Mouse (Mus musculus) intestine, embryonic 14.5 days (tissue): ENCODE measurements around the gene Cobll1. TPM values are rescaled to one million over a fixed set of nuclear protein-coding genes. Genes with fewer than 3 reads are reported as not detected.

ENCODE experiments used
- ATAC-seq: fragments of 200-750 bp; cut with Nextera tagmentation; replicated peaks from 2 replicates; pipeline ENCODE4 v1.8.0; 2017; ENCODE audit warnings: low read depth, moderate number of reproducible peaks, moderate TSS enrichment, moderate library complexity; ENCODE audit not compliant: low FRiP score, low TSS enrichment
- DNase-seq: peaks from one replicate; pipeline ENCODE4 v3.0.0-alpha.2; 2018; ENCODE audit warnings: low spot score
- H3K27ac ChIP-seq: fragments of 300-500 bp; sonication (generic); 2 replicates; pipeline ENCODE4 v1.5.1; 2014; ENCODE audit warnings: low read depth, mild to moderate bottlenecking, control low read depth
- H3K27me3 ChIP-seq: fragments of 300-500 bp; sonication (generic); replicated peaks from 2 replicates; pipeline ENCODE4 v1.6.1; 2014; ENCODE audit warnings: low read length, control low read depth; ENCODE audit not compliant: control insufficient read depth, insufficient read depth
- H3K36me3 ChIP-seq: fragments of 300-500 bp; sonication (generic); 2 replicates; pipeline ENCODE4 v1.6.1; 2014; ENCODE audit warnings: low read length, control low read depth; ENCODE audit not compliant: control insufficient read depth, insufficient read depth
- H3K4me1 ChIP-seq: fragments of 300-500 bp; sonication (generic); replicated peaks from 2 replicates; pipeline ENCODE4 v1.6.1; 2014; ENCODE audit warnings: low read length, control low read depth, mixed read lengths; ENCODE audit not compliant: control insufficient read depth, insufficient read depth
- H3K4me2 ChIP-seq: fragments of 300-500 bp; sonication (generic); 2 replicates; pipeline ENCODE4 v1.6.1; 2014; ENCODE audit warnings: low read length
- H3K4me3 ChIP-seq: fragments of 300-500 bp; sonication (generic); 2 replicates; pipeline ENCODE4 v1.5.1; 2014; ENCODE audit warnings: low read depth, low read length, control low read depth, mixed read lengths
- H3K9ac ChIP-seq: fragments of 300-500 bp; sonication (generic); 2 replicates; pipeline ENCODE4 v1.6.1; 2014; ENCODE audit warnings: mild to moderate bottlenecking, low read length
- H3K9me3 ChIP-seq: fragments of 300-500 bp; sonication (generic); 2 replicates; pipeline ENCODE4 v1.6.1; 2016; ENCODE audit warnings: low read length, control low read depth; ENCODE audit not compliant: control insufficient read depth
- WGBS: fragments of 180-500 bp; shearing (Covaris S2); extraction: QIAGEN DNeasy Blood & Tissue Kit; methylation state at CpG from one replicate; pipeline ENCODE4 v1.1.7; 2014; 5-methylcytosine and 5-hydroxymethylcytosine counted together
- polyA plus RNA-seq: library from polyadenylated mRNA; unstranded; fragments of >200 nt; fragmentation: Nextera tagmentation; extraction: Ambion mirVana; gene quantifications from 2 replicates; pipeline ENCODE4 v1.2.1, GENCODE M21; 2014

The Cobll1 gene
- polyA plus RNA-seq, 1 experiment from 2014 or later, result 19.9 TPM

- Histone ChIP-seq H3K4me1 (no peaks in the 10 kb centered on the region), H3K9me3 (no peaks in the 10 kb centered on the region), H3K27ac (no peak overlapping the region), H3K4me3 (no peak overlapping the region), H3K27me3 (no peaks in the 10 kb centered on the region), H3K4me2 (no peak overlapping the region), H3K9ac (no peak overlapping the region), H3K36me3 (no peaks in the 10 kb centered on the region)
- 89% methylated on average over 3 of the region's 3 CpGs for WGBS
- DNase-seq, result no peak
- ATAC-seq, result no peak
Observed at GRCm38 (mm10) chr2:65198605-65199004, 40.6 kb downstream of the Cobll1 start.

GRCm38 (mm10) chr2:65196994-65197393, 42.2 kb downstream of the Cobll1 start:
- H3K4me2 ChIP-seq, result no peak overlapping the region
- H3K36me3 ChIP-seq, result no peaks in the 10 kb centered on the region
- no peaks in the 10 kb centered on the region for H3K27me3 ChIP-seq
- WGBS, result 100% methylated on average over 1 of the region's 1 CpGs
- no peak for DNase-seq
- no peak overlapping the region for H3K4me3 ChIP-seq
- H3K4me1 ChIP-seq, result peaks cover 3% of the 10 kb centered on the region; the same call in 1 of the 2 replicates
- no peaks in the 10 kb centered on the region for H3K9me3 ChIP-seq
- no peak for ATAC-seq
- H3K27ac ChIP-seq, result no peak overlapping the region
- no peak overlapping the region for H3K9ac ChIP-seq

DNA sequence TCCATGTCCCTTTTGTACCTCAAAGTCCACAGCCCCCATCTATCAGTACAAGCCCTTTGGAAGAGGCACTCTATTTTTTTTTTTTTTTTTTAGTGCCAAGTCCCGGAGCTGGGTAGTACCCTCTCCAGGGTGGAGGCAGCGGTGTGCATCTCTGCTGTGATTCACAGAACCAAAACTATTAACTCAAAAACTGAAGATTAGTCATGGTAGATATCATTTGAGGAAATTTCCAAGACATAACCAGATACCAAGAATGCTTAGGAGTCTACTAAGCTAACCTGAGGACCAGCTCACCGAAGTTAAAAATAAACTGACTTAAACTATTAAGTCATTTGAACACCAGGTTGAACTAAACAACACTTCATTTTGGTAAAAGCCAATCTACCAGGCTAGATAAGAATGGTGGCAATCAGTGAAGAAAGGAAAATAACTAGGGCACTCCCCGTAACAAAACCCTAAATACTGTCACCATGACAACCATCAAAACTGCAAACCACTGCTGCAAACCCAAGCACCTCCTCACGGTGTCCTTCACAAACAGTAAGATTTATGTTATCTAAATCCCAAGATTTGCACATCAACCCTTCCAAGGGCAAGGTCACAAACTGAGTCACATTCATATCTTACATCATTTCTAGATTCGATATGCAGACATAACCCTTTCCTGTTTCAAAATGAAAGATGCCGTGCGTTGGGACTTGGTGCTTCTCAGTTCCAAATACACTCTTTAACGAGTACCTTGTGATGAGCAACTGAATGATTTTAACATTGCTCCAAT, 43.8 kb downstream of the Cobll1 start:
- no peak for ATAC-seq
- DNase-seq, result no peak
- Histone ChIP-seq H3K9me3 (no peaks in the 10 kb centered on the region), H3K4me1 (peaks cover 18% of the 10 kb centered on the region), H3K4me3 (no peak overlapping the region), H3K9ac (no peak overlapping the region), H3K36me3 (no peaks in the 10 kb centered on the region), H3K27me3 (no peaks in the 10 kb centered on the region), H3K27ac (no peak overlapping the region), H3K4me2 (no peak overlapping the region)
- WGBS, result 76% methylated on average over 9 of the region's 9 CpGs

DNA sequence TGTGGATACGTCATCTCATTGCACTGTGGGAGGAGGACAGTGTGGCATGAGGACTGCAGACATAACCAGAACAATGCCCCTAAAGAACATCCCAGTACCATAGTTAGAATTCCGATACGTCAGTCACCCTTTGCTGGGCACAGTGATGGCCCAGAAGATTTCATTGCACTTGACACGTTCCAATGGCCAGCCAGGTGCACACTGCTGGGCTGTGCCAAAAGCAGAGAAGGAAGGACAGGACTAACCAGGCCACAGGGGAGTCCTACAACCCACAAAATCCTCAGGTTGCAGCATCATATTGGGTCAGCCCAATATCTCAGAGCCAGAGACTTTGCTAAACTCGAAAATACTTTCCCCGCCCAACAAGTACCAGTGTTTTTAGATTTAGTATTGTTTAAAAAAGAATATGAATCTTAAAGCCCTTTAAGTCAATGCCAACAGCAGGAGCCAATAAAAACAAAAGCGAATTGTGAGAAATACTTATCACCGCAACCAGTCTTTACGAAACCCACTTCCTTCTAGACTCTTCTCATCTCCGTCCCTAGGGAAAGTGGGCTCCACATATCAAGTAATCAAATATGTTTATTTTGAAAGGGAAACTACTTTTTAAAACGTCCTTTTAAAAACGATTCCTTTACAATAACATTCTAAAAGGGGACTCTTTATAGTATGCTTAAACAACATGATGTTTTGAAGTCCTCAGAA, 46.0 kb downstream of the Cobll1 start:
- WGBS, result 74% methylated on average over 12 of the region's 12 CpGs
- Histone ChIP-seq H3K27ac (no peak overlapping the region), H3K9me3 (no peaks in the 10 kb centered on the region), H3K4me3 (no peak overlapping the region), H3K27me3 (no peaks in the 10 kb centered on the region), H3K4me1 (peaks cover 25% of the 10 kb centered on the region), H3K9ac (no peak overlapping the region), H3K36me3 (no peaks in the 10 kb centered on the region), H3K4me2 (no peak overlapping the region)
- no peak for DNase-seq
- no peak; the same call in 1 of the 2 replicates for ATAC-seq

DNA sequence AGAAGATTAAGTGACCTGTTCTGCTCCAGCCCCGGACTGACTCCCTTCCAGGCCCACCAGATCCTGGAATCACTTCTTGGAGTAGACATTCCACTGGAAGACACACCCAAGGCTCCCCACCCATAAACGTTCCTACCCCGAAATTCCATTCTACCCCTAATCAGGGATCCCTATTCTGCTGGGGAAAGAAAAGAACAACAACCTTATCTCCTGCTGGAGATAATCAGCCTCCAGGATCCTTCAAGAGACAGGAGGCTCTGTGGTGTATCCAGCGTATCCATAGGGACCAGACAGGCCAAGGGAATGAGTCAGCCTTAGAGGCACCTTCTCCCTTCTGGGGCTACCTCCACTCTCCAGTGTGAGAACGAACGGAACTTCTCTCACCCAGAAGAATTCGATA, 47.8 kb downstream of the Cobll1 start:
- Histone ChIP-seq H3K27me3 (no peaks in the 10 kb centered on the region), H3K27ac (peak overlapping the region; percentile 29; the same call in 1 of the 2 replicates), H3K9me3 (no peaks in the 10 kb centered on the region), H3K4me2 (no peak overlapping the region), H3K4me1 (peaks cover 25% of the 10 kb centered on the region), H3K9ac (no peak overlapping the region), H3K36me3 (no peaks in the 10 kb centered on the region), H3K4me3 (no peak overlapping the region)
- DNase-seq, result no peak
- WGBS, result 16% methylated on average over 7 of the region's 7 CpGs
- ATAC-seq, result peak; percentile 77; the same call in 1 of the 2 replicates

DNA sequence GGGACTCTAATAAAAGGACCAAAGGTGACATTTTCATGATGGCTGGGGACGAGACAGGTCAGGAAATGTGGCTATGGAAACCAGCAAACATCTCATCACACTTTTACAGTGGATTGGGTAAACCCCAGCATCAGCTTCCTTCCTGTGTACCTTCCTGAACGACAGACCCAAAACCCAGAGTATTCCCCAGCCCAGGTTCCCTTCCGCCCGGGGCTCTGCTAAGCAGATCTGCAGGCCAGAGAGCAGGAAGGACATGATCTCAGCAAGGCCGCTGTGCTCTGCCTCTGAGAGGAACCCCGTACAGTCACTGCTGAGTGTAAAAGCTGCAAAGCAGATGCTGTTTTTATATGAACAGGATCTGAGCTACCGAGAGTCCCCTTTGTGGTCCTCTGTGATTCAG, 49.9 kb downstream of the Cobll1 start:
- Histone ChIP-seq H3K27me3 (no peaks in the 10 kb centered on the region), H3K4me3 (no peak overlapping the region), H3K4me1 (peaks cover 30% of the 10 kb centered on the region), H3K9ac (no peak overlapping the region), H3K4me2 (no peak overlapping the region), H3K9me3 (no peaks in the 10 kb centered on the region), H3K27ac (peak overlapping the region; percentile 18; the same call in 1 of the 2 replicates), H3K36me3 (no peaks in the 10 kb centered on the region)
- ATAC-seq, result no peak
- no peak for DNase-seq
- WGBS, result 40% methylated on average over 7 of the region's 7 CpGs

DNA sequence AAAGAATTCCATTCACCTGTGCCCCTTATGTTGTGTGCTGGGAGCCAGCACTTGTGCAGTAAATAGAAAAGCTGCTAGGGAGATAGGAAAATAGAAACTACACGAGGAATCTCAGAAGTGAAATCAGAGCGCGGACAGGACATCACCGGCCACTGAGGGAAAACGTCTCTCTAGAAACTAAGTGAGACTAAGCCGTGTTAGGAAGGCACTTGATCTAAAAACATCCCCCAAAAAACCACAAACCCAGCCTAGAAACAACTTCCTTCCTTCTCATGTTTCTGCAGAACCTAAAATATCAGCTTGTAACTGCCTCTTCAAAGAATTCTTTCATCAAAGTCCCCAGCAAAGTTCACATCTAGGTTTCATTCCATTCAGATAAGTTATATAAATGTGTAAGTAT, 50.6 kb downstream of the Cobll1 start:
- Histone ChIP-seq H3K27ac (no peak overlapping the region), H3K36me3 (no peaks in the 10 kb centered on the region), H3K4me3 (no peak overlapping the region), H3K4me2 (no peak overlapping the region), H3K27me3 (no peaks in the 10 kb centered on the region), H3K4me1 (peaks cover 30% of the 10 kb centered on the region), H3K9me3 (no peaks in the 10 kb centered on the region), H3K9ac (no peak overlapping the region)
- ATAC-seq (no peak), DNase-seq (no peak)
- 66% methylated on average over 6 of the region's 6 CpGs for WGBS

DNA sequence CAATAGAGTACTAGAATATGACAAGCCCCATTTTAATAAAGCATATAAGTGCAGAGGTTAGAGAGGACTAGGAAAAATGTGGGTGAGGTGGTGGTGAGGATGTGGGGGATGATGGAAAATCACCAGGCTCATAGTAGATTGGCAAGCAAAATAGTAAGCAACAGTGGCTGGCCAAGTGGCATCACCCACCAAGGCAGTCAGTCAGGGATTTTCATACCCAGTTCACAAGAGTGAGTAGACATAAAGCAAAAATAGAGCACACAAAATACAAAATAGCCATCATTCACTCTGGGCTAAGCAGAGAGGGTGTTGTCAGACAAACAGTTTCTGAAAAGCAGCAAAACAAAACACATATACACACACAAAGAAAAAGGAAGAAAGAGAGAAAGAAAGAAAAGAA, 51.6 kb downstream of the Cobll1 start:
- no peaks in the 10 kb centered on the region for H3K9me3 ChIP-seq
- H3K4me2 ChIP-seq, result no peak overlapping the region
- H3K27me3 ChIP-seq, result no peaks in the 10 kb centered on the region
- peaks cover 30% of the 10 kb centered on the region for H3K4me1 ChIP-seq
- DNase-seq (no peak), ATAC-seq (no peak)
- H3K36me3 ChIP-seq, result no peaks in the 10 kb centered on the region
- no peak overlapping the region for H3K4me3 ChIP-seq
- no peak overlapping the region for H3K27ac ChIP-seq
- H3K9ac ChIP-seq, result no peak overlapping the region
